8 mouse cellular contexts compared by ENCODE assay signal in genomic region chr4:102087566-102088234, GRCm38 (mm10). TPM values are rescaled to one million over a fixed set of nuclear protein-coding genes. Genes with fewer than 3 reads are reported as not detected.
A peak's percentile ranks its signal among the peaks of the same experiment; 100 is the strongest.
DNase-seq lines count a peak whose midpoint lies in the region; ATAC-seq and TF ChIP-seq lines count a peak whose summit lies in the region.

No protein-coding gene starts in this region.

- peak overlapping the region; percentile 62 for H3K4me3 ChIP-seq in embryonic facial prominence, embryonic 13.5 days
- peak overlapping the region; percentile 67 for H3K4me3 ChIP-seq in hindbrain, embryonic 16.5 days (ENCODE audit: low read length)
- peak overlapping the region; percentile 49 for H3K4me3 ChIP-seq in limb, embryonic 14.5 days (replicated peaks; ENCODE audit: low read length)
- peak overlapping the region; percentile 64 for H3K4me3 ChIP-seq in neural tube, embryonic 15.5 days (replicated peaks)

- H3K36me3 ChIP-seq in embryonic facial prominence, embryonic 13.5 days: no peaks in the 10 kb centered on the region
- H3K36me3 ChIP-seq in hindbrain, embryonic 16.5 days (ENCODE audit: control insufficient read depth, insufficient read depth, low read length): no peaks in the 10 kb centered on the region
- no peaks in the 10 kb centered on the region for H3K36me3 ChIP-seq in limb, embryonic 14.5 days (ENCODE audit: control insufficient read depth, insufficient read depth, low read length)
- H3K36me3 ChIP-seq in neural tube, embryonic 15.5 days: no peaks in the 10 kb centered on the region

- DNase-seq in adrenal gland, adult 18-20 months (ENCODE audit: low spot score in 2 of 2): peak; percentile 11 to 19
- no peak for DNase-seq in adrenal gland, postnatal 4 days (ENCODE audit: low spot score in 2 of 2)
- peak; percentile 18 for DNase-seq in adrenal gland, postnatal 10 days
- DNase-seq in limb, embryonic 14.5 days (ENCODE audit: low spot score): no peak

- H3K27me3 ChIP-seq in embryonic facial prominence, embryonic 13.5 days: peaks cover 49% of the 10 kb centered on the region
- H3K27me3 ChIP-seq in hindbrain, embryonic 16.5 days (replicated peaks; ENCODE audit: control insufficient read depth, insufficient read depth, low read length): peaks cover 2% of the 10 kb centered on the region; the same call in 1 of the 2 replicates
- peaks cover 38% of the 10 kb centered on the region; the same call in 1 of the 2 replicates for H3K27me3 ChIP-seq in limb, embryonic 14.5 days (ENCODE audit: control insufficient read depth, insufficient read depth, low read length)
- peaks cover 5% of the 10 kb centered on the region for H3K27me3 ChIP-seq in neural tube, embryonic 15.5 days (replicated peaks)

- H3K4me2 ChIP-seq in embryonic facial prominence, embryonic 13.5 days: peak overlapping the region; percentile 99
- peak overlapping the region; percentile 93 for H3K4me2 ChIP-seq in hindbrain, embryonic 16.5 days (ENCODE audit: low read length)
- H3K4me2 ChIP-seq in limb, embryonic 14.5 days (replicated peaks; ENCODE audit: low read depth, low read length, severe bottlenecking): peak overlapping the region; percentile 93
- H3K4me2 ChIP-seq in neural tube, embryonic 15.5 days: peak overlapping the region; percentile 87

- 1% methylated on average over 64 of the region's 64 CpGs for WGBS in embryonic facial prominence, embryonic 13.5 days
- WGBS in hindbrain, embryonic 16.5 days: under 1% methylated on average over 63 of the region's 64 CpGs
- WGBS in limb, embryonic 14.5 days: under 1% methylated on average over 49 of the region's 64 CpGs
- under 1% methylated on average over 63 of the region's 64 CpGs for WGBS in neural tube, embryonic 15.5 days

- H3K9me3 ChIP-seq in embryonic facial prominence, embryonic 13.5 days: no peaks in the 10 kb centered on the region
- H3K9me3 ChIP-seq in hindbrain, embryonic 16.5 days (ENCODE audit: control insufficient read depth, low read length): no peaks in the 10 kb centered on the region
- H3K9me3 ChIP-seq in limb, embryonic 14.5 days (ENCODE audit: control insufficient read depth, low read length): no peaks in the 10 kb centered on the region
- H3K9me3 ChIP-seq in neural tube, embryonic 15.5 days (replicated peaks): no peaks in the 10 kb centered on the region

- no peak for ATAC-seq in embryonic facial prominence, embryonic 13.5 days (ENCODE audit: insufficient number of reproducible peaks, insufficient read depth, low FRiP score, low TSS enrichment, low read depth)
- peak; percentile 90 for ATAC-seq in hindbrain, embryonic 16.5 days
- ATAC-seq in limb, embryonic 14.5 days (ENCODE audit: low FRiP score, low read depth): 0 out of 2 replicates have a peak, but pooled peaks have one; percentile 47
- peak; percentile 86 for ATAC-seq in neural tube, embryonic 15.5 days (ENCODE audit: low FRiP score)
- ATAC-seq in inflammation-experienced regulatory T-cells, adult 6 months: no peak

- no peak for TF ChIP-seq POLR2A in limb, embryonic 14.5 days (IDR thresholded peaks at IDR 0.05; ENCODE audit: borderline replicate concordance, extremely low read depth, insufficient read depth, insufficient read length)

- H3K9ac ChIP-seq in embryonic facial prominence, embryonic 13.5 days: peak overlapping the region; percentile 72
- H3K9ac ChIP-seq in hindbrain, embryonic 16.5 days (ENCODE audit: low read depth, low read length): peak overlapping the region; percentile 77
- peak overlapping the region; percentile 52 for H3K9ac ChIP-seq in limb, embryonic 14.5 days (ENCODE audit: low read depth, low read length, severe bottlenecking)
- peak overlapping the region; percentile 73 for H3K9ac ChIP-seq in neural tube, embryonic 15.5 days (replicated peaks)

- no peak overlapping the region for H3K27ac ChIP-seq in embryonic facial prominence, embryonic 13.5 days
- H3K27ac ChIP-seq in hindbrain, embryonic 16.5 days (ENCODE audit: low read depth, low read length): peak overlapping the region; percentile 51
- no peak overlapping the region for H3K27ac ChIP-seq in limb, embryonic 14.5 days (replicated peaks; ENCODE audit: low read depth, low read length)
- peak overlapping the region; percentile 75 for H3K27ac ChIP-seq in neural tube, embryonic 15.5 days (replicated peaks)

- H3K4me1 ChIP-seq in embryonic facial prominence, embryonic 13.5 days: peaks cover 14% of the 10 kb centered on the region
- H3K4me1 ChIP-seq in hindbrain, embryonic 16.5 days (ENCODE audit: control insufficient read depth, insufficient read depth, low read depth, low read length): peaks cover 4% of the 10 kb centered on the region; the same call in 1 of the 2 replicates
- H3K4me1 ChIP-seq in limb, embryonic 14.5 days (ENCODE audit: control insufficient read depth, insufficient read depth, low read length): peaks cover 4% of the 10 kb centered on the region
- peaks cover 20% of the 10 kb centered on the region for H3K4me1 ChIP-seq in neural tube, embryonic 15.5 days

RNA-seq across cellular contexts. Expression of gene Pde4b, which starts 0.4 kb away (rescaled TPM):
- 1 to 10 TPM; 3.8 to 5.4 TPM for total RNA-seq in adrenal gland, adult 18-20 months (2021)
- 10 to 100 TPM; 13.9 to 16.4 TPM for total RNA-seq in adrenal gland, postnatal 4 days (2021)
- total RNA-seq in adrenal gland, postnatal 10 days (2021): 10 to 100 TPM; 16.2 to 23.1 TPM
- polyA plus RNA-seq in embryonic facial prominence, embryonic 13.5 days (2015; fragmentation: Nextera tagmentation; extraction: Ambion mirVana): 9.6 and 14.2 TPM in 2 replicates
- polyA plus RNA-seq in hindbrain, embryonic 16.5 days (2015; fragmentation: Nextera tagmentation; extraction: Ambion mirVana): 43.4 and 48.3 TPM in 2 replicates
- polyA plus RNA-seq in limb, embryonic 14.5 days (2012; rRNA removed): 14.4 and 14.6 TPM in 2 replicates
- polyA plus RNA-seq in limb, embryonic 14.5 days (2014; fragmentation: Nextera tagmentation; extraction: Ambion mirVana): 18.3 and 21.1 TPM in 2 replicates
- 38.9 and 40.9 TPM in 2 replicates for polyA plus RNA-seq in neural tube, embryonic 15.5 days (2015; fragmentation: Nextera tagmentation; extraction: Ambion mirVana)
- polyA plus RNA-seq in inflammation-experienced regulatory T-cells, adult 6 months (2017; shearing (Covaris generic)): 10 to 100 TPM; 35.9 to 91.8 (median 73.1) TPM

Comparison
In these comparisons a context has a peak if more than half of its experiments do, and no peak if none do; other contexts are left out.
1. DNase-seq: peak in adrenal gland, adult 18-20 months (2 of 2) and adrenal gland, postnatal 10 days (single experiment); none in adrenal gland, postnatal 4 days (0 of 2) and limb, embryonic 14.5 days (single experiment).
2. ATAC-seq: peak in hindbrain, embryonic 16.5 days (single experiment), limb, embryonic 14.5 days (single experiment) and neural tube, embryonic 15.5 days (single experiment); none in embryonic facial prominence, embryonic 13.5 days (single experiment) and inflammation-experienced regulatory T-cells, adult 6 months (single experiment).
3. H3K27ac ChIP-seq: peak in hindbrain, embryonic 16.5 days (single experiment) and neural tube, embryonic 15.5 days (single experiment); none in embryonic facial prominence, embryonic 13.5 days (single experiment) and limb, embryonic 14.5 days (single experiment).
4. Peak in every context shown above with its lines, with median percentiles within 50 percentile points of each other: H3K4me2 ChIP-seq, H3K4me3 ChIP-seq and H3K9ac ChIP-seq.